Mouse (Mus musculus) heart, postnatal 0 days (tissue): ENCODE data around the gene Slc36a3.

Experiments
- CTCF ChIP-seq: IDR thresholded peaks from 2 replicates; pipeline ENCODE4 v1.5.1; 2016; ENCODE audit warnings: antibody characterized with exemption, control low read depth, low read depth
- EP300 ChIP-seq: IDR thresholded peaks from 2 replicates; pipeline ENCODE4 v1.6.1; 2016; ENCODE audit warnings: antibody characterized with exemption, low read depth

- no peak for TF ChIP-seq CTCF
- TF ChIP-seq EP300, result no peak
Measured at GRCm38 (mm10) chr11:55168914-55169313, 17.4 kb upstream of the Slc36a3 start.
